Mouse (Mus musculus) limb, embryonic 14.5 days (tissue): ENCODE results near the gene BC005537. TPM values are rescaled to one million over a fixed set of nuclear protein-coding genes. Genes with fewer than 3 reads are reported as not detected.
"Not testable (repeated sequence)": the region's sequence is repeated elsewhere in the genome, so short reads cannot be mapped to it uniquely, and the experiment has no call there.

Source experiments
- ATAC-seq: fragments of 200-750 bp; cut with Nextera tagmentation; 2 replicates; pipeline ENCODE4 v1.8.0; 2017; ENCODE audit warnings: low read depth, moderate number of reproducible peaks, moderate TSS enrichment; ENCODE audit not compliant: low FRiP score
- DNase-seq: peaks from one replicate; pipeline ENCODE4 v3.0.0-alpha.2; 2015; ENCODE audit warnings: low spot score
- H3K27ac ChIP-seq: fragments of 300-500 bp; sonication (generic); replicated peaks from 2 replicates; pipeline ENCODE4 v1.5.1; 2014; ENCODE audit warnings: low read depth, mild to moderate bottlenecking, low read length, moderate library complexity, mixed read lengths
- H3K27me3 ChIP-seq: fragments of 300-500 bp; sonication (generic); 2 replicates; pipeline ENCODE4 v1.6.1; 2014; ENCODE audit warnings: low read length, mixed read lengths; ENCODE audit not compliant: control insufficient read depth, insufficient read depth
- H3K36me3 ChIP-seq: fragments of 300-500 bp; sonication (generic); 2 replicates; pipeline ENCODE4 v1.6.1; 2014; ENCODE audit warnings: mild to moderate bottlenecking, low read length, moderate library complexity, mixed read lengths; ENCODE audit not compliant: control insufficient read depth, insufficient read depth
- H3K4me1 ChIP-seq: fragments of 300-500 bp; sonication (generic); 2 replicates; pipeline ENCODE4 v1.6.1; 2014; ENCODE audit warnings: antibody characterized with exemption, low read length, mixed read lengths; ENCODE audit not compliant: control insufficient read depth, insufficient read depth
- H3K4me2 ChIP-seq: fragments of 300-500 bp; sonication (generic); replicated peaks from 2 replicates; pipeline ENCODE4 v1.6.1; 2014; ENCODE audit warnings: low read depth, mild to moderate bottlenecking, low read length, moderate library complexity; ENCODE audit not compliant: severe bottlenecking
- H3K4me3 ChIP-seq: fragments of 300-500 bp; sonication (generic); replicated peaks from 2 replicates; pipeline ENCODE4 v1.5.1; 2014; ENCODE audit warnings: low read length
- H3K9ac ChIP-seq: fragments of 300-500 bp; sonication (generic); 2 replicates; pipeline ENCODE4 v1.6.1; 2014; ENCODE audit warnings: mild to moderate bottlenecking, low read depth, low read length, moderate library complexity; ENCODE audit not compliant: severe bottlenecking
- H3K9me3 ChIP-seq: fragments of 300-500 bp; sonication (generic); 2 replicates; pipeline ENCODE4 v1.6.1; 2016; ENCODE audit warnings: low read length; ENCODE audit not compliant: control insufficient read depth
- POLR2A ChIP-seq: fragments of 200-500 bp; IDR thresholded peaks from 2 replicates; pipeline ENCODE4 v1.8.0; 2012; ENCODE audit warnings: inconsistent platforms, mild to moderate bottlenecking, moderate library complexity, borderline replicate concordance; ENCODE audit not compliant: insufficient read depth, insufficient read length; ENCODE audit errors: extremely low read depth
- WGBS: fragments of 180-500 bp; shearing (Covaris S2); extraction: QIAGEN DNeasy Blood & Tissue Kit; methylation state at CpG from one replicate; pipeline ENCODE4 v1.1.7; 2014; 5-methylcytosine and 5-hydroxymethylcytosine counted together
- polyA plus RNA-seq, 2 experiments: library from polyadenylated mRNA; depleted of rRNA in 1 of 2; stranded (reverse) in 1 of 2; unstranded in 1 of 2; fragments of >200 nt; fragmentation: Nextera tagmentation in 1 of 2; extraction: Ambion mirVana in 1 of 2; gene quantifications; 2 replicates each; pipeline versions ENCODE4 v1.2.1 to v1.2.3; 2012 to 2014

Gene BC005537
- polyA plus RNA-seq, 2 experiments, result 29.3 to 87.7 TPM

DNA sequence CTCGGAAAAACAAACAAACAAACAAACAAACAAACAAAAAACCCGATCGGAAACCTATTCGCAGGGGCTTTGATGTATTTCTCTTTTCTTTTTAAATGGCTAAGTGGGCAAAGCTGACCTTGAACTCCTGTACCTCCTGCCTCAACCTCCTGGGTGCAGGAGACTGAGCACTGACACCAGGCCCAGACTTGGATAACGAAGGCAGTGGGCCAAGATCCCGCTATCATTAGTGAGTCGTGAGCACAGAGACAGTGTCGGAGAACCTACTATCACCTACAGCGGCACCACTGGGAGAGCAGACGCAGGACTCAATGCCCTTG, 40.4 kb upstream of the BC005537 start:
- no peak for TF ChIP-seq POLR2A
- 5% methylated on average over 10 of the region's 10 CpGs for WGBS
- no peaks in the 10 kb centered on the region for H3K27me3 ChIP-seq
- ATAC-seq, result peak; percentile 58
- peaks cover 9% of the 10 kb centered on the region for H3K4me1 ChIP-seq
- no peak for DNase-seq
- peaks cover 18% of the 10 kb centered on the region for H3K36me3 ChIP-seq
- H3K9ac ChIP-seq, result peak overlapping the region; percentile 83
- H3K9me3 ChIP-seq, result no peaks in the 10 kb centered on the region
- peak overlapping the region; percentile 92 for H3K27ac ChIP-seq
- peak overlapping the region; percentile 99 for H3K4me3 ChIP-seq
- H3K4me2 ChIP-seq, result peak overlapping the region; percentile 72

DNA sequence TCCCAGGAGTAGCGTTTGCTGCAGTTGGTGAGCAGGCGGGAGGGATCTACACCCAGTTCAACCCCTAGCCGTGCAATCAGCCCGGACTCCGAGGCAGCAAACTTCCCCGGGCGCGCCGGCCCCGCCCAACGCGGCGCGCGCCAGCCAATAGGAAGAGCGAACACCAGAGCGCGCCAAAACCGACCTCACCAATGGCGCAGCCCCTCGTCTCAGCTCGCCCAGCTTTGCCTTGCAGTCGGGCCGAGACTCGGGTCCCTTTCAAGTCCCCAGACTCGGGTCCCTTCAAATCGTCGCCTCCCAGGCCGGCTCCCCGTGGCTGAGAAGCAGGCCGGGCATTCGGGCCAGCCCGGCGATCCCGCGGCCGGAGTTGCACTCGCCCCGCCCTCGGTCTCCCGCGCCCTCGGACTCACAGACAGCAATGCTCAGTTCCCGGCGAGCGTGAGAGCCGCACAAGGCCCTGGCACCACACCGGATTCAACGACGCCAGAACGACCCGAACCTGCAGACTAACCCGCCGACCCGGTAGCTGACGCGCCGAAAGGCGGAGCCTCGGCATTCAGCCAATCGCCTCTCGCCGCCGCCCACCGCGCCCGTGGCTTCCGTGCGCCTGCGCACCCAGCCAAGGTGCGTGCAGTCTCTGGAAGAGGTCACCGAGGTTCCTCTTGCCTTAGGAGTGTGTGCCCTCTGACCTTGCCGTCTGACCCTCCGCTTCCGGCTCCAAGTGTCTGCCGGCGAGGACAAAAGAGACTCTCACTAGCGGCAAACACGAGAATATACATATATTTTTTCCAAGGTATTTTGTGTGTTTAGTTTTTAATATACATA, 39.8 kb upstream of the BC005537 start, which contains the start of gene Gmnn:
Gene Gmnn (minus strand): TSS at position 521 of the 825 bp plus-strand sequence.
- under 1% methylated on average over 62 of the region's 79 CpGs for WGBS
- Histone ChIP-seq H3K9me3 (no peaks in the 10 kb centered on the region), H3K4me2 (peak within 1 kb of the TSS; percentile 72), H3K4me1 (peaks cover 9% of the 10 kb centered on the region), H3K4me3 (peak within 1 kb of the TSS; percentile 99), H3K27me3 (no peaks in the 10 kb centered on the region), H3K27ac (peak within 1 kb of the TSS; percentile 92), H3K36me3 (peaks cover 15% of the 10 kb centered on the region), H3K9ac (peak within 1 kb of the TSS; percentile 83)
- DNase-seq (peak; percentile 93), ATAC-seq (peak; percentile 99)
- 0 out of 2 replicates have a peak, but pooled peaks have one; percentile 40 for TF ChIP-seq POLR2A

DNA sequence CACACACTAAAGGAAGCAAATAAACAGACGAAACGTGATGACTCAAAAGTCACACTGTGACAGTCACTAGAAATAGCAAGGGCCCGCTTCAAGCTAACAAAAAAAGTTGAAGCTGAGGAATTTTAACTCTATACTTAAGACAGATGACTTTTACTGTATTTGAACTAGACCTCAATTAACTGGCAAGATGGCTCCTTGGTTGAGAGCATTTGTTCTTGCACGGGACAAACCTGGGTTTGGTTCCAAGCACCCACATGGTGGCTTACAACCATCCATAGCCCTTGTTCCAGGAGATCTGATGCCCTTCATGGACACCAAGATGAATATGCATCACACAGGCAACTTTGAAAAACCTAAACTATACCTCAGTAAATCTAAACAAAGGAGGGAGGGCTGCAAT, 39.2 kb upstream of the BC005537 start:
- H3K4me2 ChIP-seq, result peak overlapping the region; percentile 72

DNA sequence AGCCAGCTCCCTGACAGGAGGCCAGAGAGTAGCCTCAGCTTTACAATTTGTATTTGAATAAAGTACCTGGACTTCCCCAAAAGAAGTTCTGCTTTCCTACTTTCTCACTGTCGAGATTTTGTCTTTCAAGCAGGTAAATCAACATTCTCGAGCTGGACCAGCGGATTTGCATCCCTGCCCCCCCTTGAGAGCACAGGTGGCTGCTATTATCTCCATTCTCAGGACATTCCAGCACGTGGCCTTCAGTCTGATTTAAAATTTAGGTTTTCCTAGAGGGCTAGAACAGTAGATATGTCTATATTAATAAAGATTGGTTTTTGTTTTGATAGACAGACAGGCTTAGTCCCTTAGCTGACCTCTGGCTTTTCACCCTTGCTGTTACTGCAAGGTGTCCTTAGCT, 33.6 kb upstream of the BC005537 start:
- ATAC-seq, H3K4me2 ChIP-seq, H3K4me3 ChIP-seq: not testable (repeated sequence)

More for the DNA sequence above, 39.2 kb upstream of the BC005537 start:
- Histone ChIP-seq H3K4me3 (peak overlapping the region; percentile 99), H3K9ac (peak overlapping the region; percentile 83; the same call in 1 of the 2 replicates), H3K27me3 (no peaks in the 10 kb centered on the region), H3K36me3 (peaks cover 15% of the 10 kb centered on the region), H3K27ac (no peak overlapping the region), H3K9me3 (no peaks in the 10 kb centered on the region), H3K4me1 (peaks cover 9% of the 10 kb centered on the region)
- ATAC-seq (no peak), DNase-seq (no peak)
- 39% methylated on average over 4 of the region's 4 CpGs for WGBS
- TF ChIP-seq POLR2A, result no peak

DNA sequence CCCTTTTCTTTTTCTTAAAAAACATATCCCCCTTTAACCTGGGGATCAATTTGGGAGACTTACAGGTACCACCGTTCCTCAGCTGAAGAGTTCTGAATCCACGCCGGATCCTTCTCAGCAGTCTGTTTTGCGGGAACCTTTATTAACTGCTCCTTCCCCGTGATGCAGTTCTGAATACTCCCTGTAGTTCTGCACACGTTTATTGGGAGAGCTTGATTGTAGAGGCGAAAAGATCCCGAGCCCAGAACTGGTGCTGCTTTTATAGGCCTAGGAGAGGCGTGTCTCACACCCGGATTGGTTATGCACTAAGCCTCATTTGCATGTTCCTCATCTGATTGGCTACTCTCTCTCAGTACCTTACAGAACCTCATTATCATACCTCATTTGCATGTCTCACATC, 30.0 kb upstream of the BC005537 start:
- ATAC-seq, H3K4me2 ChIP-seq, H3K27me3 ChIP-seq, H3K4me3 ChIP-seq, H3K4me1 ChIP-seq, H3K27ac ChIP-seq, H3K9ac ChIP-seq, DNase-seq, H3K36me3 ChIP-seq, H3K9me3 ChIP-seq: not testable (repeated sequence)
- WGBS, result 92% methylated on average over 10 of the region's 10 CpGs

More for the DNA sequence above, 33.6 kb upstream of the BC005537 start:
- DNase-seq, H3K36me3 ChIP-seq, H3K27ac ChIP-seq, H3K9me3 ChIP-seq, H3K4me1 ChIP-seq, H3K9ac ChIP-seq, H3K27me3 ChIP-seq: not testable (repeated sequence)
- 68% methylated on average over 4 of the region's 4 CpGs for WGBS
